Mouse (Mus musculus): ENCODE data around the gene Stk38.
"Not testable (repeated sequence)": the region's sequence is repeated elsewhere in the genome, so short reads cannot be mapped to it uniquely, and the experiment has no call there.

The Stk38 gene

GRCm38 (mm10) chr17:29035506-29035905 is 27.7 kb upstream of the Stk38 start:
- no peak for DNase-seq

DNA sequence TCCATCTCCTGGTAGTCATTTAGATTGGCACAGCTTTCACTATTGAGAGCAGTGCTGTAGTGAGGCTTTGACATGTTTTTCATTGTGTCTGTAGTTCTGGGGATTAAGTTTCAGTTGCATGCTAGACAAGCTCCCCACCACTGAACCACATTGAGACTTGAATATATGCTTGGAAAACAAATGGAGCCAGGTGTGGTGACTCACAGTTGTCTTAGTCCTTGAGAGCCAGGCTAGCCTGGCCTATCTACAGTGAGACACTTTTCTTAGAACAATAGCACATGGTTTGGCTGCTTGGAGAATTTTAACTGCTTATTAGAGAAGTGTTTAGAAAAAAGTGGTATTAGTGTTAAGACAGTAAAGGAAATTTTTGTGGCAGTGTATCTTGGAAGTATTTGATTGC is 26.5 kb upstream of the Stk38 start:
- no peak for DNase-seq

DNA sequence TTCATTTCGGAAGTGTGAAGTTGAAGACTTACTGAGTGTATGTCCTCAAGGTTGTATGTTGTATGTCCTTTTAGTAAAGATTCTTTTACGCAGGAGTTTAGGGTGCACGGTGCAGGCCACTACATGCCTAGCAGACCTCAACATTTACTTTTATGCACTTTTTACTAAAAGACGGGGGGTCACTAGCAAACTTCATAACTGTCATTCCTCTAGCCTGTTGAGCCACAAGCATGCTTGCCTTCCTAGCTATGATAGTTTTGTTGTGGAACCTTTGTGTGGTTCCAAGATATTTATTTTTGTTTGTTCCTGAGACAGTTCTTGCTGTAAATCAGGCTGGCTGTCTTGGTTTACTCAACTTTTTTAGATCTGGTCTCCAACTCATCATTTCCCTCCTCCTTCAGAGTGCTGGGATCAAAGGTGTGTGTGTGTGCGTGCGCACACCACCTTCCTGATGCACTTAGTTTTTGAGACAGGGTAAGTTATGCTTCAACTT is 25.8 kb upstream of the Stk38 start:
- DNase-seq: no peak

DNA sequence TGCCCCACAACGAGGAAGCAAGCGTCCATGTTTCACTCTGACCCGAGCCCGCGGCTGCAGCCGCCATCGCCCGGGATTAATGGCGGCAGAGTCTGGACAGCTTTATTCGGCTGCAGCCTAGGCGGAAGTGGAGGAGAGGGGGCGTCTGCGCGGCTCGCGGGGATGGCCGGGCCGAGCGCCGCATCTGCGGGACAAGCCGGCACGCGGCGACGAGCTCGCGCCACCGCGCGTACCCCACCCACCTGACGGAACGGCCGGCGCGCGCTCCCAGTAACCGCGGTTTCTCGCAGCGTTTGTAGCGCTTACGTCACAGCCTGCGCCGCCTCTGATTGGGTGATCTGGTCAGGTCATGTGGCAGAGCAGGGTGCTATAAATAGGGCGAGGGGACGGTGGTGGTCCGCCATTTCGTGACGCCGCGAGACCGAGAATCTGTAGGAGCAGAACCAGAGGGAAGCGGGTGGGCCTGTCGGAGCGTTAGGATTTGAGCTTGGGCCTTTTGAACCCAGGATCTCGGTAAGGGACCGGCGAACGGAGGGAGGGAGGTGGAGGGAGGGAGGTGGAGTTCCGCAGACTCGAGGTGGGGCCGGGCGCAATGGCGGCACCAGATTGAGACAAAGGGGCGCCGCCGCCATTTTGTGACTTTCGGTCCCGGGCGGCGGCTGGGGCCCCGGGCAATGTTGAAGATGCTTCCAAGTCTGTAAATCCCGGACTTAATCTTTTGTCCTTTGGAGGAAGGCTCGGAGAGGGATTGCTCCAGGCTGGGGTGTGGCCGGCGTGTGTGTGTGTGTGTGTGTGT is 24.7 kb upstream of the Stk38 start, which contains the start of gene Srsf3:
Gene Srsf3 (plus strand): TSS at position 355 of the 796 bp plus-strand sequence.
- peak; percentile 99 for DNase-seq

- DNase-seq: no peak
Measured at GRCm38 (mm10) chr17:29031771-29032273, 24.0 kb upstream of the Stk38 start.

DNA sequence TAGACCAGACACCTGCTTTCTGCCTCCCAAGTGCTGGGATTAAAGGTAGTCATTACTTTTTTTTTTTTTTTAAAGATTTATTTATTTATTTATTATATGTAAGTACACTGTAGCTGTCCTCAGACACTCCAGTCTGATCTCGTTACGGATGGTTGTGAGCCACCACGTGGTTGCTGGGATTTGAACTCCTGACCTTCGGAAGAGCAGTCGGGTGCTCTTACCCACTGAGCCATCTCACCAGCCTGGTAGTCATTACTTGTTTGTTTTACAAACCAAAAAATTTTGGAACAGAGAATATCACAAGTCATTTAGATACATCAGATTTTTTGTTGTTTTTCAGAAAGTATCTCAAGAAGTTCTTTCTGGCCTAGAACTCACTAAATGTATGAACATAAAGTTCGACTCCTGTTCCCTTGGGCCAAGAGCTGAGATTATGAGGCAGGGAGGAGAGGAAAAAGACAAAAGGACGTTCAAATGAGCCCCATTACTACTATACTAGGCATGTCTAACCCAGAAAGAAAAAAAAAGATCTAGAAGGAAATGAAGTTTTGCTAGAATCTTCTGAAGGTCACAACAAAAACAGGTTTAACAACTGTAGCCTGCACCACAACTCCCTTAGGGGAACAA is 23.4 kb upstream of the Stk38 start:
- not testable (repeated sequence) for DNase-seq

DNA sequence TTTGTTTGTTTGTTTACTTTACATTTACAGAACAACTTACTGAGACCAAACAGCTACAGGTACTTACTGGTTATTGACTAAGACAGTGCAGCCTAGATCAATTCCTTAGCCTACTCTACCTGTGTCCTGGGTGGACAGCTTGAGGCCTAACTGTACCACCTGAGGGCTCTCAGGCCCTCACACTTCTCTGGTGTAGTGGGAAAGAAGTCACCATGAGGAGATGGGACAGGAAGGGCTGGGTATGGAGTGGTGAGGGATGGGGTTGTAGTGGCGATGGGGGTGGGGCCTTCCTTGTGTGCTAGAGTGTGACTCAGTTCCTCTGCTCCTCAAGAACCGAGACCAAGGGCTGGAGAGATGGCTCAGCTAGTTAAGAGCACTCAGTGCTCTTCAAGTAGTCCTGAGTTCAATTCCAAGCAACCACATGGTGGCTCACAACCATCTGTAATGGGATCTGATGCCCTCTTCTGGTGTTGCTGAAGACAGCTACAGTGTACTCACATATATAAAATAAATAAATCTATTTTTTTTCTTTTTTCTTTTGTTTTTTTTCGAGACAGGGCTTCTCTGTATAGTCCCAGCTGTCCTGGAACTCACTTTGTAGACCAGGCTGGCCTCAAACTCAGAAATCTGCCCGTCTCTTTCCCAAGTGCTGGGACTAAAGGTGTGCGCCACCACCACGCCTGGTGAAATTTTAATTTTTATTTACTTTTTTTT is 22.7 kb upstream of the Stk38 start:
- no peak for DNase-seq

DNA sequence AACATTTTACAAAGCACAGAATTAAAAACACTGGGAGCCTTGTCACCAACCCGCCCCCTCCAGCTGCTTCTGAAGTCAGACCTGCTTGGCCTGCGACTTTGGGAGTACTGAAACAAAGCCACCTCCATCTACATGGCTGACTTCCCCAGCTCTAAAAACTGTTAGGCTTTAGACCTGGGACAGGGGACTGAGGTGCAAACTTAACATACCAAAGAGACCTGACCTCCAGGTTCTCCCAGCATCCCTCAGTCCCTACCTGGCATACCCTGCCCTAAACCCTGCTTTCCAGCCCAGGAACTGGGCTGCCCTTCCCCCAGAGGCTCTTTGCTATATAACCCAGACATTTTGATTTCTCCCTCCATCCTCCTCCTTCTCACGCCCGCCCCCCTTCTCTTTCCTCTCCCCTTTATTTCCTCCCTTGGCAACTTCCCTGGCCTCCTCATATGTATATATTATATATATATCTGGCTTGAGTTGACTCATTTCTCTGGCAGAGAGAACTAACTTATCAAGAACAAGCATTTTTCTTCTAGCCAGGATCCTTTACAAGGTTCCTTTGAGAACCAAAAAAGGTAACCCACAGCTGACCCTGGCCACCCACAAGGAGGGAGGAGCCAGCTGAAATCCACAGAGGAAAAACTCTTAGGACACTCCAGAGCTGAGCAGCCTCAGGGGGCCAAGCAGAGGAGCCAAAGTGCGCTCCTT is 19.0 kb upstream of the Stk38 start:
- DNase-seq: no peak

DNA sequence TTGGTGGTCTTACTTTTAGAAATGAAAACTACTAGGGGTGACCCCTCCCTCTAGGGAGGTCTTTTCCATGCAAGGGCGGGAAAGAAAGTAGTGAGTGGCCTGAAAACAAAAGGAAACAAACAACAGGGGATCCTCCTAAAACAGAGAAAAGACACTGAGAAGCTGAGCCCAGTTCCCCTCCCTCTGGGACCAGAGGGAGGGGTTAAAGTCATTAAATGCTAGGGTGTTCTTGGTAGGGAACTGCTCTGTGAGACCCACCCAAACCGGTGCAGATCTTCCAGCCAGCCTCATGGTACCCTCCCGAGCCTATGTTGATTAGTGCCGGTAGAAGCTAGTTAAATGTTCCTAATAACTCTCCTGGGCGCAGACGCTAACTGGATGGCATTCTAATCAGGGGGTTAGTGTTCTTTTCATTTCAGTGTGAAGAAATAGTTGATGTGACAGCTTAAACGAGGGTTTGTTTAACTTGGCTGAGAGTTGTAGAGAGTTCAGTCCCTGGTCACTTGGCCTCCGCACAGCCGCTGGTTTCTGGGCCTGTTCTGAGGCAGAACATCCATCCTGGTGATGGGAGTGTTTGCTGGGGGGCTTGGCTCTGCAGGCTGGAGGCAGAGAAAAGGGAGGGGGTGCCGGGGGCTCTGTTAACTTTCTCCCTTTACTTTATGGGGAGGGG is 17.2 kb upstream of the Stk38 start:
- DNase-seq: no peak

- no peak for DNase-seq
Measured at GRCm38 (mm10) chr17:29024047-29024892, 16.5 kb upstream of the Stk38 start.

GRCm38 (mm10) chr17:29023346-29023745 is 15.6 kb upstream of the Stk38 start:
- DNase-seq: no peak

- DNase-seq: no peak
Measured at GRCm38 (mm10) chr17:29022230-29022819, 14.5 kb upstream of the Stk38 start.

DNA sequence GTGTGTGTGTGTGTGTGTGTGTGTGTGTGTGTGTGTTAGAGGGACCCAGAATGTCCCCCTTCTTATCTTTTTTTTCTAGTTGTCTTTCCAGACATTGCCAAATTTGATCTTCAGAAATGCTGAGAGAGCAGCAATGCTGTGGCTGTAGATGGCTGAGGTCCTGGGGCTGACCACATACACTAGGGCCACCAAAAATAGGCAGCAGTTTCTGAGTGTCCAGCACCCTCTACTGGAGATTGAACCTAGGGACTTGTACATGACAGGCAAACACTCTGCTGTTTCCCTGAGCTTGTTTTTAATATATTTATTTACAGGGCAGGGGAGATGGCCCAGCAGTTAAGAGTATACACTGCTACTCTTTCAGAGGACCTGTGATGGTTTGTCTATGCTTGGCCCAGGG is 12.6 kb upstream of the Stk38 start:
- no peak for DNase-seq

DNA sequence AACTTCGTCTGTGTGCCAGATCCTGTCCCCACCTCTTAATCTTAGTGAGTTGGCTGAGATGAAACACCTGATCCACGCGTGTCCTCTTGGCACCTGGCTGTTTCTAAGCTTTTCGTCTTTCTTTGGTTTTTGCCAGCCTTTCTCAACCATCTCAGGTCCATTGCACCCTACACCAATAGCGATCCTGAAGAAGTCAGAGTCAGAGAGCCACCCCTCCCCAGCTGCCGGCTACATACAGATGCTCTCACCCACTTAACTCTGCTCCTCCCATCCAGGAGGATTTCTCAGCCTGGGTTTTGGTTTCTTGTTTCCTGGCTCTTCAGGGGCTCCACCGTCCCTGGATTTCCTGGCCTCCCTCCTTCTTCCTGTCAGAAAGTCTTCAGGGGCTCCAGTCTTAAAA is 11.6 kb upstream of the Stk38 start:
- DNase-seq: no peak

- peak; percentile 44 to 58 for DNase-seq
Measured at GRCm38 (mm10) chr17:29018292-29018984, 10.6 kb upstream of the Stk38 start.

GRCm38 (mm10) chr17:29016705-29017104 is 8.9 kb upstream of the Stk38 start:
- DNase-seq: peak; percentile 69 to 75

DNA sequence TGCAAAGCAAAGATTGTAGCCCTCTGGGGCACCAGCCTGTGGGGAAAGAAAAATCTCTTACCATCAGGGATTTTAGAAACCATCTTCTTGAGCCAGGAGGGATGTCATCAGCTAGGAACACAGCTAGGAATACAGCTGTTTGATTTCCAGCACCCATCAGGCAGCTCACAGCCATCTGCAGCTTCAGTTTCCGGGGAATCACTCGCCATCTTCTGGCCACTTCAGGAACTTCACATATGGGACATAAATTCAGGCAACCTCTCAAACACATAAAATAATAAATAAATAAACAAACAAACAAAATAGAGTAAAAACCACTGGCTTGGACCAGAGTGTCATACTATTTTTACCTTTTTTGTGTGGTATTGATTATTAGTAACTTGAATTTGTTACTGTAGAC is 7.8 kb upstream of the Stk38 start:
- peak in 1 of 2 experiments; percentile 51 for DNase-seq

DNA sequence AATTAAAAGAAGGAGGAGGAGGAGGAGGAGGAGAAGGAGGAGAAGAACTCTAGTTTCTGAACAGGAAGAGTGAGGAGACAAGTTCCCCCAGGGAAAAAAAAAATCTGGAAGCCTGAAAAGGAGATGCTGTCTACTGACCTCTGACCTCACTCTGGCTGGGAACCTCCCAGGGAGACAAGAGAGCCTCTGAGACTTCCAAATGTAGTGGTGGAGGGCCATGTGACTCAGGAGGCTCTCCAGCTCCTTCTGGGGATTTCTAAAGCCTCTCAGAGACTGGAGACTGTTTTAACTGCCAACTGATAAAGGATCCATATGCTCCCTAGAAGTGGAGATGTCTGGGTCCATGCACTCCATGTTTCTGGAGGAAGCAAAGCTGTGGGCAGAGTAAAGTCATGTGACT is 6.4 kb upstream of the Stk38 start:
- no peak for DNase-seq

DNA sequence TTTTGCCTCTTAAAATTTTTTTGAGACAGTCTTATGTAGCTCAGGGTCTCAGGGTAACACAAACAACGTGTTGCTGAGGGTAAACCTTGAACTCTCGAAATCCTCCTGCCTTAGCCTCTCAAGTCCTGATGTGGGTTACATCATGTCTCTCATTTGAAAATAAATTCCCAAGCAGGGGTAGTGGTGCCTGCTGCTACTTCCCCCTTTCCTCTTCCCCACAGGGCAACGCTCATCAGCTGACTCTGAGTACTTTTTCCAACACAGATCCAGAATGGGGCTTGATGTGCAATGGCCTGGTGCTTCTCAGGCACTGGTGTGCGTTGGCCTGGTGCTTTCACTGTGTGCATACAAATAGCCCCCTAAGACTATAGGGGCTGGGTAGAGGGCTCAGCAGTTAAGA is 1.4 kb upstream of the Stk38 start:
- no peak for DNase-seq

DNA sequence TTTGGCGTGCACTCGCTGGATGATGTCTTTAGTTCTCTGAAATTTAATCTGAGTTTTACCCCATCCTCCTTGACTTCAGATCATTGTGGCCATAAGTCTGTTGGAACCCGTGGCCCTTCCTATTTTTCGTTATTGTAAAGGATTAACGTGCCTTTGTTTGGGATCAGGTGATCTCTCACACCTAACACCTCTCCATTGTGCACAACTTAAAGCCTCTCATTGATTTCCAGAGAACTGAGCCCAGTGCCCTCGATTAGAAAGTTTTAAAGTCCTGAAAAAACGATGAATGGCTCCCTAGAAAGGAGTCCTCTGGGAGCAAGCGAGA is 493 bp upstream of the Stk38 start:
- DNase-seq: no peak

All from lung, adult 18-20 months (tissue).